Mouse (Mus musculus): Measurements from ENCODE around the gene Mfge8. TPM values are rescaled to one million over a fixed set of nuclear protein-coding genes. Genes with fewer than 3 reads are reported as not detected.

Gene Mfge8
- polyA plus RNA-seq, 1 experiment from 2014 or later = 393 TPM

GRCm38 (mm10) chr7:79139328-79139824 lies 9.5 kb downstream of the Mfge8 start:
- 71% methylated on average over 6 of the region's 6 CpGs for WGBS
- H3K27me3 ChIP-seq (ENCODE audit: control insufficient read depth, insufficient read depth, low read depth, low read length) = no peaks in the 10 kb centered on the region
- no peaks in the 10 kb centered on the region for H3K9me3 ChIP-seq (ENCODE audit: control insufficient read depth, low read length)
- H3K4me1 ChIP-seq (replicated peaks; ENCODE audit: control insufficient read depth, insufficient read depth, low read length) = no peaks in the 10 kb centered on the region
- H3K36me3 ChIP-seq (ENCODE audit: control insufficient read depth, insufficient read depth, low read length) = peaks cover 35% of the 10 kb centered on the region
- H3K4me3 ChIP-seq (ENCODE audit: low read length) = no peak overlapping the region
- no peak for ATAC-seq (ENCODE audit: low read depth)
- H3K27ac ChIP-seq (ENCODE audit: low read length) = no peak overlapping the region
- no peak overlapping the region for H3K4me2 ChIP-seq (ENCODE audit: low read depth, low read length)
- H3K9ac ChIP-seq (ENCODE audit: low read length) = no peak overlapping the region

- Histone ChIP-seq H3K4me1 (replicated peaks; ENCODE audit: control insufficient read depth, insufficient read depth, low read length) (peaks cover 10% of the 10 kb centered on the region), H3K4me2 (ENCODE audit: low read depth, low read length) (no peak overlapping the region), H3K9ac (ENCODE audit: low read length) (no peak overlapping the region), H3K36me3 (ENCODE audit: control insufficient read depth, insufficient read depth, low read length) (peaks cover 24% of the 10 kb centered on the region), H3K9me3 (ENCODE audit: control insufficient read depth, low read length) (no peaks in the 10 kb centered on the region), H3K4me3 (ENCODE audit: low read length) (no peak overlapping the region), H3K27me3 (ENCODE audit: control insufficient read depth, insufficient read depth, low read depth, low read length) (no peaks in the 10 kb centered on the region; the same call in 1 of the 2 replicates), H3K27ac (ENCODE audit: low read length) (no peak overlapping the region)
- no peak for ATAC-seq (ENCODE audit: low read depth)
- WGBS = 17% methylated on average over 6 of the region's 6 CpGs
Observed at GRCm38 (mm10) chr7:79133391-79133790, 15.5 kb downstream of the Mfge8 start.

- Histone ChIP-seq H3K4me3 (ENCODE audit: low read length) (peak within 1 kb of the TSS; percentile 26), H3K9ac (ENCODE audit: low read length) (peak within 1 kb of the TSS; percentile 6), H3K4me2 (ENCODE audit: low read depth, low read length) (peak within 1 kb of the TSS; percentile 46), H3K27ac (ENCODE audit: low read length) (no peak within 1 kb of the TSS), H3K4me1 (replicated peaks; ENCODE audit: control insufficient read depth, insufficient read depth, low read length) (peaks cover 10% of the 10 kb centered on the region), H3K36me3 (ENCODE audit: control insufficient read depth, insufficient read depth, low read length) (peaks cover 12% of the 10 kb centered on the region), H3K9me3 (ENCODE audit: control insufficient read depth, low read length) (no peaks in the 10 kb centered on the region), H3K27me3 (ENCODE audit: control insufficient read depth, insufficient read depth, low read depth, low read length) (no peaks in the 10 kb centered on the region; the same call in 1 of the 2 replicates)
- ATAC-seq (ENCODE audit: low read depth) = 0 out of 2 replicates have a peak, but pooled peaks have one; percentile 31
- 3% methylated on average over 19 of the region's 19 CpGs for WGBS
Observed at GRCm38 (mm10) chr7:79130843-79131444, 17.9 kb downstream of the Mfge8 start, which contains the start of gene Hapln3. Gene Hapln3, minus strand, starts transcription at chr7:79131018.

- ATAC-seq (ENCODE audit: low read depth) = no peak
- WGBS = 7% methylated on average over 13 of the region's 13 CpGs
- peaks cover 10% of the 10 kb centered on the region for H3K4me1 ChIP-seq (replicated peaks; ENCODE audit: control insufficient read depth, insufficient read depth, low read length)
- no peak overlapping the region for H3K27ac ChIP-seq (ENCODE audit: low read length)
- peak overlapping the region; percentile 46 for H3K4me2 ChIP-seq (ENCODE audit: low read depth, low read length)
- H3K27me3 ChIP-seq (ENCODE audit: control insufficient read depth, insufficient read depth, low read depth, low read length) = no peaks in the 10 kb centered on the region; the same call in 1 of the 2 replicates
- no peak overlapping the region; the same call in 1 of the 2 replicates for H3K9ac ChIP-seq (ENCODE audit: low read length)
- H3K36me3 ChIP-seq (ENCODE audit: control insufficient read depth, insufficient read depth, low read length) = peaks cover 7% of the 10 kb centered on the region
- peak overlapping the region; percentile 26 for H3K4me3 ChIP-seq (ENCODE audit: low read length)
- no peaks in the 10 kb centered on the region for H3K9me3 ChIP-seq (ENCODE audit: control insufficient read depth, low read length)
Observed at GRCm38 (mm10) chr7:79130385-79130784, 18.5 kb downstream of the Mfge8 start.

GRCm38 (mm10) chr7:79129883-79130282 lies 19.0 kb downstream of the Mfge8 start:
- H3K9me3 ChIP-seq (ENCODE audit: control insufficient read depth, low read length) = no peaks in the 10 kb centered on the region
- H3K4me1 ChIP-seq (replicated peaks; ENCODE audit: control insufficient read depth, insufficient read depth, low read length) = peaks cover 10% of the 10 kb centered on the region
- peaks cover 3% of the 10 kb centered on the region; the same call in 1 of the 2 replicates for H3K36me3 ChIP-seq (ENCODE audit: control insufficient read depth, insufficient read depth, low read length)
- 23% methylated on average over 8 of the region's 8 CpGs for WGBS
- H3K27me3 ChIP-seq (ENCODE audit: control insufficient read depth, insufficient read depth, low read depth, low read length) = no peaks in the 10 kb centered on the region; the same call in 1 of the 2 replicates
- no peak overlapping the region for H3K4me3 ChIP-seq (ENCODE audit: low read length)
- ATAC-seq (ENCODE audit: low read depth) = no peak
- H3K9ac ChIP-seq (ENCODE audit: low read length) = no peak overlapping the region
- H3K27ac ChIP-seq (ENCODE audit: low read length) = no peak overlapping the region
- peak overlapping the region; percentile 46; the same call in 1 of the 2 replicates for H3K4me2 ChIP-seq (ENCODE audit: low read depth, low read length)

GRCm38 (mm10) chr7:79123465-79123864 lies 25.4 kb downstream of the Mfge8 start:
- Histone ChIP-seq H3K9ac (ENCODE audit: low read length) (no peak overlapping the region), H3K9me3 (ENCODE audit: control insufficient read depth, low read length) (no peaks in the 10 kb centered on the region), H3K27me3 (ENCODE audit: control insufficient read depth, insufficient read depth, low read depth, low read length) (no peaks in the 10 kb centered on the region), H3K4me3 (ENCODE audit: low read length) (no peak overlapping the region), H3K4me1 (replicated peaks; ENCODE audit: control insufficient read depth, insufficient read depth, low read length) (no peaks in the 10 kb centered on the region), H3K27ac (ENCODE audit: low read length) (no peak overlapping the region), H3K4me2 (ENCODE audit: low read depth, low read length) (no peak overlapping the region), H3K36me3 (ENCODE audit: control insufficient read depth, insufficient read depth, low read length) (no peaks in the 10 kb centered on the region)
- no peak for ATAC-seq (ENCODE audit: low read depth)
- 64% methylated on average over 5 of the region's 5 CpGs for WGBS

GRCm38 (mm10) chr7:79113848-79114247 lies 35.0 kb downstream of the Mfge8 start:
- no peaks in the 10 kb centered on the region for H3K36me3 ChIP-seq (ENCODE audit: control insufficient read depth, insufficient read depth, low read length)
- H3K9ac ChIP-seq (ENCODE audit: low read length) = no peak overlapping the region
- no peak overlapping the region for H3K27ac ChIP-seq (ENCODE audit: low read length)
- no peaks in the 10 kb centered on the region for H3K4me1 ChIP-seq (replicated peaks; ENCODE audit: control insufficient read depth, insufficient read depth, low read length)
- H3K27me3 ChIP-seq (ENCODE audit: control insufficient read depth, insufficient read depth, low read depth, low read length) = no peaks in the 10 kb centered on the region
- no peaks in the 10 kb centered on the region for H3K9me3 ChIP-seq (ENCODE audit: control insufficient read depth, low read length)
- WGBS = 51% methylated on average over 4 of the region's 4 CpGs
- no peak overlapping the region for H3K4me3 ChIP-seq (ENCODE audit: low read length)
- H3K4me2 ChIP-seq (ENCODE audit: low read depth, low read length) = no peak overlapping the region
- ATAC-seq (ENCODE audit: low read depth) = no peak

- Histone ChIP-seq H3K27me3 (ENCODE audit: control insufficient read depth, insufficient read depth, low read depth, low read length) (no peaks in the 10 kb centered on the region), H3K4me1 (replicated peaks; ENCODE audit: control insufficient read depth, insufficient read depth, low read length) (no peaks in the 10 kb centered on the region), H3K9me3 (ENCODE audit: control insufficient read depth, low read length) (no peaks in the 10 kb centered on the region), H3K36me3 (ENCODE audit: control insufficient read depth, insufficient read depth, low read length) (no peaks in the 10 kb centered on the region), H3K9ac (ENCODE audit: low read length) (no peak overlapping the region), H3K4me3 (ENCODE audit: low read length) (no peak overlapping the region), H3K27ac (ENCODE audit: low read length) (no peak overlapping the region), H3K4me2 (ENCODE audit: low read depth, low read length) (no peak overlapping the region)
- 72% methylated on average over 5 of the region's 5 CpGs for WGBS
- ATAC-seq (ENCODE audit: low read depth) = no peak
Observed at GRCm38 (mm10) chr7:79096492-79096891, 52.4 kb downstream of the Mfge8 start.

- Histone ChIP-seq H3K9me3 (ENCODE audit: control insufficient read depth, low read length) (no peaks in the 10 kb centered on the region), H3K4me1 (replicated peaks; ENCODE audit: control insufficient read depth, insufficient read depth, low read length) (no peaks in the 10 kb centered on the region), H3K4me3 (ENCODE audit: low read length) (no peak overlapping the region), H3K9ac (ENCODE audit: low read length) (no peak overlapping the region), H3K36me3 (ENCODE audit: control insufficient read depth, insufficient read depth, low read length) (no peaks in the 10 kb centered on the region), H3K27ac (ENCODE audit: low read length) (no peak overlapping the region), H3K4me2 (ENCODE audit: low read depth, low read length) (no peak overlapping the region), H3K27me3 (ENCODE audit: control insufficient read depth, insufficient read depth, low read depth, low read length) (no peaks in the 10 kb centered on the region)
- WGBS = 70% methylated on average over 4 of the region's 4 CpGs
- ATAC-seq (ENCODE audit: low read depth) = no peak
Observed at GRCm38 (mm10) chr7:79089111-79089510, 59.7 kb downstream of the Mfge8 start.

All from lung, embryonic 16.5 days (tissue).